Mouse (Mus musculus): ENCODE measurements around the gene S100a5. TPM values are rescaled to one million over a fixed set of nuclear protein-coding genes. Genes with fewer than 3 reads are reported as not detected.

The S100a5 gene
- polyA plus RNA-seq, 1 experiment: 0.43 TPM

DNA sequence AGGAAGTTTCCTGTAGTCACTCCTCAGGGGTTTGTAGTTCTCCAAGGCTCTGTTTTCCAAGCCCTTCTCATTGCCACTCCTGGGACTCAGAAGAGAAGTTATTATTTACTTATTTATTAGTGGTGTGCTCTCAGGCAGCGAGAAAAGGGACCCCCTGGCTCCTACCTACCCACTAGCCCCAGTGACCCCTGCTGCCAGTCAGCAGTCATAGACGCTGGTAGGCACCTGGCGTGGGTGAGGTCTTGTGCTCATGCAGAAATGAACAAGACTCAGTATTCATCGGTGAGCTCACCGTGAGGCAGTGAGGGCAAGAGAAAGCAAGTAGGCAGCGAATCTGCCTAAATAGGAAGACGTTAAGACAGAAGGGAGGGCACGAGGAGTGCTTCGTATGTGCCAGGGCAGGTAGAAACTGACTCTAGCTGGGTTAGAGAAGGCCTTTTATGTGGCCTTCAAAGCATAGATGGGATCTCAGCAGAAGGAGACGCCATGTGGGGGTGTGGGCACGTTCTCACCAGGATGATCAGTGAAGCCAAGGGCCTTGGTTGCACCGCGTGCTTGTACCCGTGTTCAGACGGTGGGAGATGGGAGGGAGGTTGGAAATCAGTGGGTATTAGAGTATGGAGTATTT is 22.2 kb upstream of the S100a5 start:
- Histone ChIP-seq H3K27me3 (ENCODE audit: control insufficient read depth, insufficient read depth, insufficient read length) (no peaks in the 10 kb centered on the region), H3K79me3 (ENCODE audit: low read depth) (no peaks in the 10 kb centered on the region), H3K79me2 (ENCODE audit: control insufficient read depth, insufficient read depth) (no peaks in the 10 kb centered on the region), H3K36me3 (ENCODE audit: control insufficient read depth, insufficient read depth) (no peaks in the 10 kb centered on the region), H3K4me3 (ENCODE audit: insufficient read depth, poor library complexity, severe bottlenecking) (no peak overlapping the region), H3ac (ENCODE audit: control insufficient read depth, insufficient read length, low read depth) (peak overlapping the region; percentile 38)
- TF ChIP-seq MAX (IDR thresholded peaks at IDR 0.05) (peak; percentile 65), USF1 (IDR thresholded peaks at IDR 0.05; ENCODE audit: low read depth) (no peak)

DNA sequence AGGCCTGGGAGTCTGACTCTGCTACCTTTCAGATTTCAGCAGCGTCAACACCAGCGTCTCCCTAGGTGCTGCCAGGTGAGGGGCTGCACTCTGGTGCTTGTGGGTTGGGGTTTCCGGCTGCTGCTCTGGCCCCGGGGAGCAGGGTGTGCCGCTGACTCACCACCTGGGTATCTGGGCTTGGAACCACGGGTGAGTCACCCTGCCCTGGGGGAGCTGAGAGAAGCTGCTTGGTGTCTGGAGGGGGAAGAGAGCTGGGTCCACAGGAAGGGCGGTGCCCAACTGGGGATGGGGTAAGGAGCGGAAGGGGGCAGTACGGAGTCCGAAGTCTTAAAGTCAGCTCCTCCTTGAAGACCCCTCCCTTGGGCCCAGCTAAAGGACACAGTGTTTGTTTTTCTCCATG is 21.4 kb upstream of the S100a5 start:
- Histone ChIP-seq H3K79me2 (ENCODE audit: control insufficient read depth, insufficient read depth) (no peaks in the 10 kb centered on the region), H3K4me3 (ENCODE audit: insufficient read depth, poor library complexity, severe bottlenecking) (no peak overlapping the region), H3ac (ENCODE audit: control insufficient read depth, insufficient read length, low read depth) (peak overlapping the region; percentile 48), H3K27me3 (ENCODE audit: control insufficient read depth, insufficient read depth, insufficient read length) (no peaks in the 10 kb centered on the region), H3K79me3 (ENCODE audit: low read depth) (no peaks in the 10 kb centered on the region), H3K36me3 (ENCODE audit: control insufficient read depth, insufficient read depth) (no peaks in the 10 kb centered on the region)
- TF ChIP-seq USF1 (IDR thresholded peaks at IDR 0.05; ENCODE audit: low read depth) (no peak), MYOG (IDR thresholded peaks at IDR 0.05; ENCODE audit: control insufficient read depth, extremely low read depth, insufficient read length) (no peak), MYOD1 (IDR thresholded peaks at IDR 0.05; ENCODE audit: control insufficient read depth, insufficient read length, low read depth) (peak; percentile 79), CTCF (IDR thresholded peaks at IDR 0.05; ENCODE audit: control insufficient read depth, insufficient read depth, insufficient read length) (no peak), FOSL1 (IDR thresholded peaks at IDR 0.05; ENCODE audit: insufficient read depth, low read length, poor library complexity, severe bottlenecking) (peak; percentile 93), MAX (IDR thresholded peaks at IDR 0.05) (peak; percentile 47), CEBPB (IDR thresholded peaks at IDR 0.05; ENCODE audit: low read depth) (no peak)

DNA sequence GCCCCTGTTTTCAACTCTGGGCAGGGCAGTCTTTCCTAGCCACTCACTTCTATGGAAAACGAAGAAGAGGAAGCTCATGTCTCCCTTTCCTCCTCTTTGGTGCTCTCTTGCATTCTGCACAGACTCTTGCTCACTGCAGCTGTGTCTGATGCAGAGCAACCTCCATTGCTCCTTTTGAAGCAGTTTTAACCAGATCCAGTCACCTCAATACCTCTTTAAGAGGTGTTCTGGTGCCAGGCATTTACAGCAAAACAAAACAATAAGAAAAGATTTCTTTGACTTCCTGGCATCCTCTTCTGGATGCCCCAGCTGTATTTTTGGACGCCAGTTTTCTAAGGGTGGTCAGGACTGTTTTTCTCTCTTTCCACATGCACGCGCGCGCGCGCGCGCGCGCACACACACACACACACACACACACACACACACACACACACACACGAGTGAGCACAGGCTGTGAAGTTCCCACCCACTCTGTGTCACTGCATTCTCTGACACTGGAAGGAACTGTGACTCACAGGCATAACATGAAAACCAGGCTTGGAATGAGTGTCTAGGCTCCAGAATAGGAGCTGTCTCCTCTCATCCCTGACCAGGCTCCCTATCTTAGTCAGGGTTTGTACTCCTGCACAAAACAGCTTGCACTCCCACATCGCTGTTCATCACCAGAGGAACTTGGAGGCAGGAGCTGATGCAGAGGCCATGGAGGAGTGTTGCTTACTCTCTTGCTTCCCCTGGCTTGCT is 20.8 kb upstream of the S100a5 start:
- no peak overlapping the region for H3K4me3 ChIP-seq (ENCODE audit: insufficient read depth, poor library complexity, severe bottlenecking)
- no peaks in the 10 kb centered on the region for H3K79me2 ChIP-seq (ENCODE audit: control insufficient read depth, insufficient read depth)
- no peak for TF ChIP-seq CTCF (IDR thresholded peaks at IDR 0.05; ENCODE audit: control insufficient read depth, insufficient read depth, insufficient read length)
- TF ChIP-seq MYOD1 (IDR thresholded peaks at IDR 0.05; ENCODE audit: control insufficient read depth, insufficient read length, low read depth): peak; percentile 15
- TF ChIP-seq CEBPB (IDR thresholded peaks at IDR 0.05; ENCODE audit: low read depth): no peak
- no peak for TF ChIP-seq USF1 (IDR thresholded peaks at IDR 0.05; ENCODE audit: low read depth)
- TF ChIP-seq FOSL1 (IDR thresholded peaks at IDR 0.05; ENCODE audit: insufficient read depth, low read length, poor library complexity, severe bottlenecking): peak; percentile 55
- TF ChIP-seq MAX (IDR thresholded peaks at IDR 0.05): peak; percentile 80
- H3K27me3 ChIP-seq (ENCODE audit: control insufficient read depth, insufficient read depth, insufficient read length): no peaks in the 10 kb centered on the region
- peak overlapping the region; percentile 48 for H3ac ChIP-seq (ENCODE audit: control insufficient read depth, insufficient read length, low read depth)
- no peaks in the 10 kb centered on the region for H3K36me3 ChIP-seq (ENCODE audit: control insufficient read depth, insufficient read depth)
- no peaks in the 10 kb centered on the region for H3K79me3 ChIP-seq (ENCODE audit: low read depth)

DNA sequence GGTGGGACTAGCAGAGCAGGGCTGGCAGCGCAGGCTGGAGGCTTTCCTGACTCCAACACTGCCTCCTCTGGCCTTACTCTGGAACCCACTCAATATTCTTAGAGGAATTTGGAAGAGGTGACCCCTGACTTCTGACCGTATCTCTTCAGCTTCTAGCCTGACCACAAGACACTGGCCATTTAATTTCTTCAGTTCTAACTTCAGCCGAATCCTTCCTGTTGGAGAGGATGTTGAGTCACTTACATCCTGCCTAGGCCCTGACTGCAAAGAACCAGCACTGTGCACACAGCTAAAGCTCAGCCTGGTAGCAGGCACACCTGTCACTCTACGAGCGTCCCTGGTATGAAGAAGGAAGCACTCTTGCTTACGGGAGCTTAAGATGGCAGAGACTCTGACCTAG is 18.9 kb upstream of the S100a5 start:
- Histone ChIP-seq H3K27me3 (ENCODE audit: control insufficient read depth, insufficient read depth, insufficient read length) (no peaks in the 10 kb centered on the region), H3K79me3 (ENCODE audit: low read depth) (no peaks in the 10 kb centered on the region), H3K4me3 (ENCODE audit: insufficient read depth, poor library complexity, severe bottlenecking) (no peak overlapping the region), H3ac (ENCODE audit: control insufficient read depth, insufficient read length, low read depth) (no peak overlapping the region), H3K36me3 (ENCODE audit: control insufficient read depth, insufficient read depth) (no peaks in the 10 kb centered on the region), H3K79me2 (ENCODE audit: control insufficient read depth, insufficient read depth) (no peaks in the 10 kb centered on the region)
- TF ChIP-seq MYOD1 (IDR thresholded peaks at IDR 0.05; ENCODE audit: control insufficient read depth, insufficient read length, low read depth): peak; percentile 85
- no peak for TF ChIP-seq CEBPB (IDR thresholded peaks at IDR 0.05; ENCODE audit: low read depth)

- Histone ChIP-seq H3K27me3 (ENCODE audit: control insufficient read depth, insufficient read depth, insufficient read length) (no peaks in the 10 kb centered on the region), H3K79me2 (ENCODE audit: control insufficient read depth, insufficient read depth) (no peaks in the 10 kb centered on the region), H3K36me3 (ENCODE audit: control insufficient read depth, insufficient read depth) (no peaks in the 10 kb centered on the region), H3K79me3 (ENCODE audit: low read depth) (no peaks in the 10 kb centered on the region), H3K4me3 (ENCODE audit: insufficient read depth, poor library complexity, severe bottlenecking) (no peak within 1 kb of the TSS), H3ac (ENCODE audit: control insufficient read depth, insufficient read length, low read depth) (no peak within 1 kb of the TSS)
- TF ChIP-seq FOSL1 (IDR thresholded peaks at IDR 0.05; ENCODE audit: insufficient read depth, low read length, poor library complexity, severe bottlenecking): no peak
- TF ChIP-seq MAX (IDR thresholded peaks at IDR 0.05): no peak
- TF ChIP-seq CEBPB (IDR thresholded peaks at IDR 0.05; ENCODE audit: low read depth): no peak
- no peak for TF ChIP-seq USF1 (IDR thresholded peaks at IDR 0.05; ENCODE audit: low read depth)
- TF ChIP-seq CTCF (IDR thresholded peaks at IDR 0.05; ENCODE audit: control insufficient read depth, insufficient read depth, insufficient read length): no peak
- no peak for TF ChIP-seq MYOD1 (IDR thresholded peaks at IDR 0.05; ENCODE audit: control insufficient read depth, insufficient read length, low read depth)
- no peak for TF ChIP-seq MYOG (IDR thresholded peaks at IDR 0.05; ENCODE audit: control insufficient read depth, extremely low read depth, insufficient read length)
These were observed 18.4 kb upstream of the S100a5 start, which contains the start of gene S100a2 for GRCm38 (mm10) chr3:90589947-90590346. S100a2 (plus strand) TSS chr3:90590247.

- no peaks in the 10 kb centered on the region for H3K36me3 ChIP-seq (ENCODE audit: control insufficient read depth, insufficient read depth)
- H3K27me3 ChIP-seq (ENCODE audit: control insufficient read depth, insufficient read depth, insufficient read length): no peaks in the 10 kb centered on the region
- TF ChIP-seq USF1 (IDR thresholded peaks at IDR 0.05; ENCODE audit: low read depth): no peak
- no peak for TF ChIP-seq MYOG (IDR thresholded peaks at IDR 0.05; ENCODE audit: control insufficient read depth, extremely low read depth, insufficient read length)
- no peak for TF ChIP-seq MYOD1 (IDR thresholded peaks at IDR 0.05; ENCODE audit: control insufficient read depth, insufficient read length, low read depth)
- TF ChIP-seq FOSL1 (IDR thresholded peaks at IDR 0.05; ENCODE audit: insufficient read depth, low read length, poor library complexity, severe bottlenecking): no peak
- no peak for TF ChIP-seq CEBPB (IDR thresholded peaks at IDR 0.05; ENCODE audit: low read depth)
- no peak for TF ChIP-seq MAX (IDR thresholded peaks at IDR 0.05)
- no peak for TF ChIP-seq CTCF (IDR thresholded peaks at IDR 0.05; ENCODE audit: control insufficient read depth, insufficient read depth, insufficient read length)
- no peak overlapping the region for H3ac ChIP-seq (ENCODE audit: control insufficient read depth, insufficient read length, low read depth)
- no peak overlapping the region for H3K4me3 ChIP-seq (ENCODE audit: insufficient read depth, poor library complexity, severe bottlenecking)
- H3K79me3 ChIP-seq (ENCODE audit: low read depth): no peaks in the 10 kb centered on the region
- no peaks in the 10 kb centered on the region for H3K79me2 ChIP-seq (ENCODE audit: control insufficient read depth, insufficient read depth)
These were observed 13.9 kb upstream of the S100a5 start for GRCm38 (mm10) chr3:90594466-90594865.
